Mouse (Mus musculus) right cerebral cortex, adult 18-20 months (tissue): ENCODE measurements around the gene Adm.
"Not testable (repeated sequence)": the region's sequence is repeated elsewhere in the genome, so short reads cannot be mapped to it uniquely, and the experiment has no call there.

ENCODE experiments used
- DNase-seq: peaks from one replicate; pipeline ENCODE4 v3.0.0; 2022; ENCODE audit warnings: mixed read lengths

The Adm gene

GRCm38 (mm10) chr7:110627486-110628272 lies at the start of gene Adm:
Adm (plus strand) TSS chr7:110627661.
- peak; percentile 51 for DNase-seq

- DNase-seq = no peak
Measured at GRCm38 (mm10) chr7:110583705-110584104, 43.8 kb upstream of the Adm start.

- no peak for DNase-seq
Measured at GRCm38 (mm10) chr7:110584159-110584558, 43.3 kb upstream of the Adm start.

GRCm38 (mm10) chr7:110585250-110585649 lies 42.2 kb upstream of the Adm start:
- no peak for DNase-seq

- no peak for DNase-seq
Measured at GRCm38 (mm10) chr7:110587721-110588120, 39.7 kb upstream of the Adm start.

GRCm38 (mm10) chr7:110593991-110594390 lies 33.5 kb upstream of the Adm start:
- not testable (repeated sequence) for DNase-seq

GRCm38 (mm10) chr7:110597141-110597540 lies 30.3 kb upstream of the Adm start:
- DNase-seq = no peak

- no peak for DNase-seq
Measured at GRCm38 (mm10) chr7:110605476-110605875, 22.0 kb upstream of the Adm start.

- no peak for DNase-seq
Measured at GRCm38 (mm10) chr7:110606906-110607305, 20.6 kb upstream of the Adm start.

GRCm38 (mm10) chr7:110613381-110614132 lies 13.9 kb upstream of the Adm start:
- DNase-seq = no peak

GRCm38 (mm10) chr7:110614133-110615063 lies 13.1 kb upstream of the Adm start, which contains the start of gene Sbf2:
Sbf2 (minus strand) TSS chr7:110614922.
- peak; percentile 79 for DNase-seq

- peak; percentile 63 for DNase-seq
Measured at GRCm38 (mm10) chr7:110615151-110615631, 12.3 kb upstream of the Adm start.

GRCm38 (mm10) chr7:110615792-110616191 lies 11.7 kb upstream of the Adm start:
- DNase-seq = no peak

GRCm38 (mm10) chr7:110619086-110619611 lies 8.3 kb upstream of the Adm start:
- no peak for DNase-seq

- no peak for DNase-seq
Measured at GRCm38 (mm10) chr7:110624067-110624466, 3.4 kb upstream of the Adm start.

GRCm38 (mm10) chr7:110624961-110625360 lies 2.5 kb upstream of the Adm start:
- DNase-seq = no peak

- no peak for DNase-seq
Measured at GRCm38 (mm10) chr7:110625489-110625888, 2.0 kb upstream of the Adm start.

GRCm38 (mm10) chr7:110626186-110627098 lies 1.0 kb upstream of the Adm start:
- no peak for DNase-seq

- DNase-seq = no peak
Measured at GRCm38 (mm10) chr7:110627099-110627482, 370 bp upstream of the Adm start.

- DNase-seq = no peak
Measured at GRCm38 (mm10) chr7:110628273-110628600, 776 bp downstream of the Adm start.

- DNase-seq = no peak
Measured at GRCm38 (mm10) chr7:110628611-110629354, 1.3 kb downstream of the Adm start.
